Mouse (Mus musculus) left cerebral cortex, postnatal 10 days (tissue): ENCODE results near the gene Zfp341. TPM values are rescaled to one million over a fixed set of nuclear protein-coding genes. Genes with fewer than 3 reads are reported as not detected.

ENCODE experiments used
- DNase-seq, 2 experiments: peaks; one replicate each; pipeline ENCODE4 v3.0.0; 2021 to 2022; ENCODE audit warnings: low spot score in 2 of 2, mixed read lengths in 1 of 2; ENCODE audit errors: extremely low spot score in 1 of 2
- intact Hi-C: fragments of 180-260 bp; cut with DNase I; formaldehyde crosslinking; loops from one replicate; pipeline ENCODE4 v1.15.1; 2025
- total RNA-seq, 2 experiments: library from RNA; stranded (reverse); gene quantifications; 2 replicates each; pipeline ENCODE4 v1.2.3; 2021

Zfp341 gene
- total RNA-seq, 2 experiments from 2014 or later = 14.3 to 14.7 TPM

- peak; percentile 83 to 93 for DNase-seq
- intact Hi-C loops = no loop called here
These were observed 28.9 kb upstream of the Zfp341 start for GRCm38 (mm10) chr2:154583906-154584872.

- intact Hi-C loops = no loop called here
- DNase-seq = no peak
These were observed 28.0 kb upstream of the Zfp341 start for GRCm38 (mm10) chr2:154584931-154585601.

GRCm38 (mm10) chr2:154586405-154586804 lies 26.7 kb upstream of the Zfp341 start:
- peak; percentile 38 to 64 for DNase-seq
- intact Hi-C loops = no loop called here

GRCm38 (mm10) chr2:154589051-154589450 lies 24.0 kb upstream of the Zfp341 start:
- intact Hi-C loops = no loop called here
- DNase-seq = peak in 1 of 2 experiments; percentile 36

- intact Hi-C loops = no loop called here
- no peak for DNase-seq
These were observed 21.9 kb upstream of the Zfp341 start for GRCm38 (mm10) chr2:154591239-154591638.

GRCm38 (mm10) chr2:154593025-154593424 lies 20.1 kb upstream of the Zfp341 start:
- DNase-seq = peak in 1 of 2 experiments; percentile 28
- intact Hi-C loops = no loop called here

- intact Hi-C loops = no loop called here
- no peak for DNase-seq
These were observed 17.3 kb upstream of the Zfp341 start for GRCm38 (mm10) chr2:154595775-154596174.

- no peak for DNase-seq
- intact Hi-C loops = no loop called here
These were observed 15.7 kb upstream of the Zfp341 start for GRCm38 (mm10) chr2:154597399-154597798.

- intact Hi-C loops = no loop called here
- DNase-seq = no peak
These were observed 12.5 kb upstream of the Zfp341 start for GRCm38 (mm10) chr2:154600586-154600985.

GRCm38 (mm10) chr2:154601324-154601723 lies 11.8 kb upstream of the Zfp341 start:
- intact Hi-C loops = no loop called here
- DNase-seq = no peak

- DNase-seq = no peak
- intact Hi-C loops = no loop called here
These were observed 10.0 kb upstream of the Zfp341 start for GRCm38 (mm10) chr2:154603007-154603637.

- DNase-seq = peak; percentile 97 to 99
- intact Hi-C loops = no loop called here
These were observed 9.4 kb upstream of the Zfp341 start, which contains the start of gene Pxmp4 for GRCm38 (mm10) chr2:154603638-154604153. TSS of gene Pxmp4 (minus strand) at chr2:154603708.

- DNase-seq = no peak
- intact Hi-C loops = no loop called here
These were observed 8.9 kb upstream of the Zfp341 start for GRCm38 (mm10) chr2:154604156-154604555.

- DNase-seq = no peak
- intact Hi-C loops = no loop called here
These were observed 6.1 kb upstream of the Zfp341 start for GRCm38 (mm10) chr2:154606965-154607364.

- intact Hi-C loops = no loop called here
- no peak for DNase-seq
These were observed 3.9 kb upstream of the Zfp341 start for GRCm38 (mm10) chr2:154609050-154609767.

GRCm38 (mm10) chr2:154614841-154615576 lies 1.9 kb downstream of the Zfp341 start:
- intact Hi-C loops = loop anchor here (5.0 to 10.0 kb wide), 3 partner anchors 60 to 203 kb away; partner anchors contain the start of genes Actl10 and Necab3
- no peak for DNase-seq

- intact Hi-C loops = loop anchor here (10.0 kb wide), 1 partner anchor 61 kb away; the partner anchor contains the start of genes Actl10 and Necab3
- DNase-seq = no peak
These were observed 2.6 kb downstream of the Zfp341 start for GRCm38 (mm10) chr2:154615674-154616073.

- no peak for DNase-seq
- intact Hi-C loops = loop anchor here (10.0 kb wide), 1 partner anchor 62 kb away; the partner anchor contains the start of genes Actl10 and Necab3
These were observed 4.0 kb downstream of the Zfp341 start for GRCm38 (mm10) chr2:154617061-154617460.
